Mouse (Mus musculus) c-Kit-negative CD71-positive TER-119-positive erythroid progenitor cells, embryonic 14.5 days (primary cell): ENCODE measurements around the gene Flvcr2.

Experiments used
- DNase-seq: peaks from one replicate; pipeline ENCODE4 v3.0.0-alpha.2; 2013; ENCODE audit warnings: low read depth, low spot score

Flvcr2 gene

DNA sequence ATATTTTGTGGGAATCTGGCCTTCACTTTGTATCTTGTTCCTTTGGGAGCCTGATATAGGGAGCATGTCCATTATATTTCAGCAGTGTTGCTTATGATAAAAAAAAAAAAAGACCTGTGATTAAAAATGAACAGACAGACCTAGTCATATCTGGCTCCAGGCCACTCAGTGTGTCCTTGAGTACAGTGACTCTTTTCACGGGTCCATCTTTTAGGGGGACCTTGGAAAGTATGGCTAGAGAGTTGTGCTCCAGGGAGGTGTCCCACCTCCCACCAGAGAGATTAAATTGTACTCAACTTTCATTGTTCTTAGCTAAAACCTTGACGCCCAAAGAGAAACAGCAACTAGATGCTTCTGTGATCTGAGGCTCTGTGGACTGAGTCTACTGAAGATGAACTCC is 47.8 kb downstream of the Flvcr2 start:
- no peak for DNase-seq

DNA sequence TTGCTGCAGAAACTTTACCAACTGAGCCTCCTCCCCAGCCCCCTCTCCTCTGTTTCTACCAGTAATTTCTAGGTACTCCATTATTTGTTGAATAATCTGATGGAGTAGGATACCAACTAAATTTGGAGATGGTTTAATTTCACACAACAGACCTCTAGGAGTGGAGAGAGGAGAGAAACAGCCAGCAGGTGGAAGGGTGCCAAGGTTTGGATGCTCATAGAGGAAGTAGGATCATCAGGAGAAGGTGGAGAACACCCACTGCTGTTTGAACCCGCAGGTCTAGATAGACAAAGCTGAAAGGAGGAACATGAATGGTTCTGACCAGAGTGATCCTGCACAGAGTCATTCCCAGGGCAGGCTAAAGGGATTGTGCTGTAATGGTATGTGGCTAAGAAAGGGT is 49.2 kb downstream of the Flvcr2 start:
- no peak for DNase-seq

DNA sequence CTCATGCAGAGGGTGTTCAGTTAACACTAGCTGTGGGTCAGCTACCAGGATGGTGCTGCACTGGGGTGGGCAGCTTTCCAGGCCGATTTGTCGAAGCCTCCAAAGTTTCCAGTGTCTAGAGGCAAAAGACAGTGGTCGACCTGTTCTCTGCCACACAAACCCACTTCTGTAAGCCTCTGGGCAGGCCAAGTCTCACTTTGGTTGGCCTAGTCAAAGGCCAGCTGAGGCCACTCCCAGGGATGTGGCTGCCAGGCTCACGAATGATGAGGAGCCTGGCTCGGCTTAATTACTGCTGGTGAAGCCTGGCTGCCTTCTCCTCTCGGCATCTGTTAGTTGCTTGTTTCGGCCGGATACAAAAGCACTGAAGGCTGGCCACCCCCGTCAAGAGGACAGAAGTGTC is 53.7 kb downstream of the Flvcr2 start:
- no peak for DNase-seq

DNA sequence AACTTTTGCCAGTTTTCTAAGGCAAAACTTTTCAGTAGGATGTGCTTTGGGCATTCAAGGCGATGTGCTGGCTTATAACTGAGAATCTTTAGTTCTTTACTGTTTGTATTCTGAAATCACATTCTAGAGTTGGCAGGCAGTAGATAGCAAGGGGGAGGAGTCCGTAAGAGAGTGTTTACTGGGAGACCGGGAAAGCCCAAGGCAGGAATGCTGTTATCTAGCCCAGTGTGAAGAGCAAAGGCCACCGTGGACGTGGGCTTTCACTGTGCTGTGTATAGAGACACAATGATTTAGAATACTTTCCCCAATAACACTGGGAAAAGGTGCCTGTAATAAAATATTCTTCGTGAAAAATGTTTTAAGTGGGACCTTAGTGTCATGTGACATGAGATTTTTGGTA is 63.4 kb downstream of the Flvcr2 start:
- DNase-seq = no peak

DNA sequence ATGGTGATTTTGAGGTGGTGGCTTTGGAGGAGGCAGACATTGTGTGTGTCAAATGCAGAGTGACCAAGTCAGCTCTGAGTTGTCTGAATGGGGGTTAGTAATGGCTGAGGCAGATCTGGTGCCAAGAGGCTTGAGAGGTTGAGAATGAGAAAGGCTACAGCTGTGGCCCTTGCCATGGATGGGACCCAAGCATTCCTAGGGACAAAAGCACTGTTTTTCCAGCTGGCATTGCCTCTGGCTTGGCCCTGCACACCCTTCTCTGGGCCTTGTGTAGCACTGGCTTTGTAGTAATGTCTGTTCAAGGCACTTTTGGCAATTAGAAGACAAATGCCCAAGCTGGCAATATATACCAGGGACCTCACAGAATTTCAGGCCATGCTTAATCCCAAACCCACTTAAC is 64.6 kb downstream of the Flvcr2 start:
- DNase-seq = no peak

DNA sequence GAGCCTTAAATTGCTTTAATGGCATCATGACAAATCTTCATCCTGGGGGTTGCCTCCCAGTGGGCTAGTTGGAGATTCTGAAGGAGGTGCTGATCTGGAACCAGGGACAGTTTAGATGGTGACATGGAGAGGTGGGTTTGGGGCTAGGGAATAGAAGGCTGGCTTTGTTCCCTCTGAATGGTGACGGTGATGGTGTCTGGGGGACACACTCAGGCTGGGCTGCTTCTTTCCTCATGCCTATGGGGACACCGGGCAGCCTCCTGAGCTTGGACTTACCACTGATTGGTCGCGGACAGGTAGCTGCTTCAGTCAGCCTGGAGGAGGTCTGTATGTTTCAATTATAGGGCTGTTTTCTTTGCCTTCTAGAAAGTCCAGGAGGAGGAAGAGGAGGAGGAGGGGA is 65.3 kb downstream of the Flvcr2 start:
- no peak for DNase-seq

DNA sequence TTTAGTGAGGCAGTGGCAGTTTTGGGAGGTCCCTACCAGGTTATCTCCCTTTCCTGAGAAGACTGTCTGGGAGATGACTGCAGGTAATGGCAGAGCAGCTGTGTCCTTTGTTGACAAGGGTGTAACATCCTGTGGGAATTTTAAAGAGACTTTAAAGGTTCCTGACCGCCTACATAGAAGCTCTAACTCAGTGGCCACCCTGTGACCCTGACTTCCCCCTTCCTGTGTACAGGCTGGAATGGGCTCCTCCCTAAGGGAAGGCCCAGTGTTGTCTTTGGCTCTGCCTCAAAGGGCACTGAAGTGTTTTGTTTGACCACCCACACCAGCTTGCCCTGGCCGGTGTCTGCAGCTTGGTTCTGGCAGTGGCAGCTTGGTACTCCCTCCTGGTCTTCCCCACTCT is 67.3 kb downstream of the Flvcr2 start:
- DNase-seq = no peak

DNA sequence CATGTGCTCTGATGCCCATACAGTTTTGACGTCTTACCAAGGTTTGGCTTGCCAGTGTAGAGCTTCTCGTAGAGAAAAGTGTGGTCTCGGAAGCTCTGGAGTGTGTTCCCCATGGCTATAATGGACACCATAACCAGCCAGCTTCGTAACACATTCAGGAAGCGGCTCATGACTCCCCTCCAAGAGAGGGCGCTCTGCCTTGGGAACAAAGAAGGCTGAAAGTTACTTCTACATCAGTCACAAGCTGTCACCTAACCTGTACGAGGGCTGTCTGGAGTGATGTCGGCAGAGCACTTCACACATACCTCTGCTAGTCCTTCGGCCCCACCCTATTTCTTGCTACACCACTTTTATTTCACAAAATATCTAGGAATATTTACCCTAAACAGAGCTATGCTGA is 75.7 kb downstream of the Flvcr2 start:
- no peak for DNase-seq

DNA sequence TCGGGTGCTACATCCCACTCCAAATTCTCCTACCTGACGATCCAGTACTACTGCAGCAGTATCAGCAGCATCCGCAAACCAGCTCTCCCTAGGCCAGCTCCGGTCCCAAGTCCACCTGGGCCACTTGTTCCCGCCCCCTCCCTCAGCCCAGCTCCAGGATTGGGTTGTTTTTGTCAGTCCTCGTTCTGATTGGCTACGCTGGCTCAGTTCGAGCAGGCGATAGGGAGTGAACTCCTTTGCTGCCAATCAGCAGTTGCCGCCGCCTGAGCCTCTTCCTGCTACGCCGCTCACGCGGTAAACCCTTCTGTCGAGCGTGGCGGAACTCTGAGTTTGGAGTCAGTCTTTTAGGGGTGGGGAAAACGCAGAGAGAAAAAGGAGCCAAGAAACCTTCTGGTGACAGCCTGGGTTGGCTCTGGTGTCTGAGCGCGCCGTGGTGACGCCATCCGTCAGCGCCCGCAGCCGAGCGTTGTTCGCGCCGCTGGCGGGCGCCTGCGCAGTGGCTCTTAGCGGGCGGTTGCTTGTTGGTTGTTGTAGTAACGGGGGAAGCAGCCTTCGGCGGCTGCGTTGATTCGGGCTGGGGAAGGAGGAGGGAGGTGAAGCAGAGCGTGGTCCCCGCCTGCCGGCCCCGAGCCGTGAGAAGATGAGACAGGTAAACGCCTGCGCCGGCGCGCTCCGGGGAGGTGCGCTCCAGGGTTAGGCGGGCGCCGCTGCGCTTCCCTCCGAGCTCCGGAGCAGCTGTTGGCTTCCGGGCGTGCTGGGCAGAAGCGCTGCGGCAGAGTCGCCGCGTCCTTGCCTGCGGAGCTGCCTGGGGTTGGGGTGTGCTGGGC is 78.3 kb downstream of the Flvcr2 start, which contains the start of the genes Erg28 and Ttll5:
Gene Erg28 (minus strand): TSS at position 113 of the 827 bp plus-strand sequence.
Gene Ttll5 (plus strand): TSS at position 222 of the 827 bp plus-strand sequence.
- peak; percentile 96 for DNase-seq

DNA sequence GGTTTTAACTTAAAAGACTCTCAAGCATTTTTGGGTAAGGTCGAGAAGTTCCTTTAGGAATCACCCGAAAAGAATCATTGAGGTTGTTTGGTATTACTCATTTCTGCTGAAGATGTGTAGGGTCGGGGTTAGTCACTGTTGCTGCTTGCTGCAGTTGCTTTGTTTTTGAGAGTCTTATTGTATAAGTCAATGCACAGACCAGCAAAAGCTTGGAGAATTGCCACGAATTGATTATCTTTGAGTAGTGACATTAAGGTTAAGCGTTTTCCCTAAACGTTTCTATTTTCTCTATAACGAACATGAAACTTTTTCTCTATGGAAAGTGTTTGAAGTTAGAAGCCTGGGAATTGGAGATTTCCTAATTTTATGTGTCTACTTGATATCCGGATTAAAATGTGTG is 79.0 kb downstream of the Flvcr2 start:
- no peak for DNase-seq

DNA sequence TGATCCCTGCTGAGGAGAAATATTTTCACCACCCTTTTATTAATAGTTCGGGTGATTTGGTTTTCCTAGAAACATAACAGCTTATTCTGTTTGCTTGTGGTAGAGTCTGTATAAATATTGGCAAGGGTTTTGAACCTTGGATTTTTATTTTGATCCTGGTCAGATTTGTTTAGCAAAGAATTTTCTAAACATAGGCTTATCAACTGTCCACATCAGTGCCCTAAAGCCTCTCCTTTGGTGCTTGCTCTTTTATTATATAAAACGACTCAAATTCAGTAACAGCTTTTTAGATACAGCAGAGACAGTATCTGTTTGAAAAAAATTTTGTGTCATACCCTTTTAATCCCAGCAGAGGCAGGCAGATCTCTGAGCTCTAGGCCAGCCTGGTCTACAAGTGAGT is 79.5 kb downstream of the Flvcr2 start:
- DNase-seq = no peak

DNA sequence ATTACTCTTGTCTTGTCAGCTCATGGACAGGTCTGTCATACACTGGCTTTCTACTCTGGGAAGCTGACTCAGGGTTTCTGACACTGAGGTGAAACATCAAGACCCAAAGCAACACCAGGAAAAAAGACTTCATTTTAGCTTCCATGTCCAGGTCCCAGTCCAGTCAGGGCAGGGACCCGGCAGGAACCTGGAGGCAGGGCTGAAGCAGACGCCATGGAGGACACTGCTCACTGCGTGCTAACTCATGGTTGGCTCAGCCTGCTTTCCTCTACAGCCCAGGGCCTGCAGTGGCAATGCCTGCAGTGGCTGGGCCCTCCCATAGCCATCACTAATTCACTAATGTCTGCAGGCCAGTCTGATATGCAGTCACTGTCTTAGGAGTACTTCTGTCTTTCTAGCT is 82.5 kb downstream of the Flvcr2 start:
- no peak for DNase-seq

DNA sequence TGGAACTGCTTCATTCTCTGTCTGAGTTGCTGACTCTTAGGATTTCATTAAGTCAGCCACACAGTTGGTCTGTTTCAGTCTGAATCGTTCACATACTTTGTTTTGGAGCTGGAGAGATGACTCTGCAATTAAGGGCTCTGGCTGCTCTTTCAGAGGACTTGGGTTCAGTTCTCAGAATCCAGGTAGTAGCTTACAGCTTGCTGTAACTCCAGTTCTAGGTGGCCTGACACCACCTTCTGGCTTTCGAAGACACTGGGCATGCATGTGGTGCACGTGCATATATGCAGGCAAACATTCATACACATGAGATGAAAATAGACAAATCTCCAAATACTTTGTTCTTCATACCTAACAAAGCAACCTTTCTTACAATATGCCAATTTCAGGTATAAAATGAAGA is 83.5 kb downstream of the Flvcr2 start:
- DNase-seq = no peak

DNA sequence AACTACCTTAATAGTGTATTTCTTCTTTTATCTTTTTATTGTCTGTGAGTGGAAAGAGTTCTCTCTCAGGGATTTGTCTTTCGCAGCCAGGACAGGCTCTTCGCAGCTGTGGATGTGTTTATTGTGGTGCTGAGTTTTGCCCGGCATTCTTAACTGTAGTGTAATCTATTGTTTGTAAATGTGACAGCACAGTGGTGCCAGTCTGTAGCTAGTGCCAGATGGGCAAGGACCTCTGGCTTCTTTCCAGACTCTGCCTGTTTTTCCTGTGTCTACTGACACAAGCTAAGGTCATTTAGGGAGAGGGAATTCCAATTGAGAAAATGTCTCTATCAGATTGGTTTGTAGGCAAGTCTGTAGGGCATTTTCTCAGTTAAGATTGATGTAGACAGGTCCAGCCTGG is 84.4 kb downstream of the Flvcr2 start:
- DNase-seq = no peak

DNA sequence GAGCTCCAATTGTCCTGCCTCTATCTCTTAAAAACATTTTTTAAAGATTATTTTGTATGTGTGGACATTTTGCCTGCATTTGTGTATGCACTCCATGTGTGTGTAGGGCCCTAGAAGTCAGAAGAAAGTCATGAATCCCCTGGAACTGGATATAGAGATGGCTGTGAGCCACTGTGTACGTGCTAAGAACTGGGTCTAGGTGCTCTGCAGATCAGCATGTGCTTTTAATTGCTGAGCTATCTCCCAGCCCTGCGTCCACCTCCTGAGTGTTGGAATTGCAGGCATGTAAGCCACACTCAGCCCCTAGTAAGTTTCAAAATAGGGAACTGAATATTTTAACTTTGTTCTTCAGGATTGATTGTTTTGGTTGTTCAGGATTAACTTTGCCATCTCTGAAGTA is 88.2 kb downstream of the Flvcr2 start:
- no peak for DNase-seq

DNA sequence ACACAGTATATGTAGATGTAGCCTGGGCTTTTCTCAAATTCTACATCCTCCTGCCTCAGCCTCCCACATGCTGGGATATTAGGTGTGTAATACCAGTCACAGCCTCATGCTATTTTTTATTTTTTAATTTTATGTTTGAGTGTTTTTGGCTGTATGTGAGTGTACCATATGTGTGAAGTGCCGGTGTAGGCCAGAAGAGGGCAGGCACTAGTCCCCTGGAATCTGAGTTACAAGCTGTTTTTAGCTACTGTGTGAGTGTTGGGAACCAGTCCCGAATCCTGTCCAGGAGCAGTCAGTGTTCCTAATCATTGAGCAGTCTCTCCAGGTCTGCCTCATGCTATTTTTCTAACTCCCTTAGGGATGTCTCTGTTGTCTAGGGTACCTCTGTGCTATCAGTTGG is 91.4 kb downstream of the Flvcr2 start:
- DNase-seq = no peak

DNA sequence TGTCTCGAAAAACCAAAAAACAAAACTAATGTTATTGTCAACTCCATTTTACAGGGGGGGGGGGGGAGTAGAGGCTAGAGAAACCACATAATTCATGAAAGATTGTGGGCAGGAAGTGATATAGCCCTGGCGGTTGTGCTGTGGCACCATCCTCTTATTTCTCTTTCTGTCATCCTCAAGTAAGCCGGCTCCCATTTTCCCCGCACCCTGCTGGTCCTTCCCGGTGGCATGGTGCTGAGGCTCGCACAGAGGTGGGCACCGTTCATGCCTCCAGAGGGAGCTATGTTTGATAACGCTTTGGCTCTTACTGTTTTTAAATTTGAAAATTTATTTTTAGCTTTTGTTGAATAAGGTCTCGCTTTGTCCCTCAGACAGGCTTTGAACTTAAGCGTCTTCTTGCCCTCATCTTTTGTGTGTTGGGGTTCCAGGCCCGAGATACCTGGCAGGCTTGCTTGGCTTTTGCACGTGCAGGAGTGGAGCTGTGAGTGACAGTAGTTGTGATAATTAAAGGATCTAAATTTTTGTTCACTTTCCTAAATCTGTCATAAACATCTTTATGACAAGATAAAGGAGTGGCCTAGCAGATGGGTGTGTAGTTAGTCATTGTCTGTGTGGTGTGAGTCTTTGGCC is 93.1 kb downstream of the Flvcr2 start:
- no peak for DNase-seq

DNA sequence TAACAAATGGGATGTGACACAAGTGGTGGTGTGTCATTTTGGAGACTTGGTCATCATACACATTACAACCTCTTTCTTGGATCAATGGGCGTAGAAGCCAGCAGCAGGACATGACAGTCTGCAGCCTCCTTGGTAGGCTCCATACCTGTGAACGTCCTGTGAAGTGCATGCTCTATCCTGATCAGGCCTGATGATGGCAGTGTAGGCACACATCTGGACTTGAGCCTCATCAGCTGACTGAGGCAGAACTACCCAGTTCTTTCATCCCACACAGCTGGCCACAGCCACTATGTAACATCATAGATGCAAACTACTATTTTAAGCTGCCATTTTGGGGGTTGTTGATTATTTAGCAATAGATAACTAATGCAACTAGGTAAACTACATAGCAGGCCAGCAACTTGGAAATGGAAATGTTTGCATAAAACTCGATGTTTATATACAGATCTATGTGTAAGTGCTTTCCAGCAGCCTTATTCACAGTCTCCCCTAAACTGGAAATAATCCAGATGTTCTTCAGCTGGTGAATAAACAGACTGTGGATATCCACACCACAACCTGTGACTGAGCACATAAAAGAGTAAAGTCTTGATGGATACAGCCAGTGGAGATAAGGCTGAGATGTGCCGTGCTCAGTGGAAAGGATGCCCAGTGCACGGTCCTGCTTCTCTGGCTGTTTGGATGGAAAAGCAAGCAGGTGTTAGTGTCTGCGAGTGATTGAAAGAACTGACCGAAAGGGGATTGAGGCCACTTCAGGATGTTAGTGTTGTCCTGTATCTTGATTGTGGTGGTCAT is 102.0 kb downstream of the Flvcr2 start:
- no peak for DNase-seq

DNA sequence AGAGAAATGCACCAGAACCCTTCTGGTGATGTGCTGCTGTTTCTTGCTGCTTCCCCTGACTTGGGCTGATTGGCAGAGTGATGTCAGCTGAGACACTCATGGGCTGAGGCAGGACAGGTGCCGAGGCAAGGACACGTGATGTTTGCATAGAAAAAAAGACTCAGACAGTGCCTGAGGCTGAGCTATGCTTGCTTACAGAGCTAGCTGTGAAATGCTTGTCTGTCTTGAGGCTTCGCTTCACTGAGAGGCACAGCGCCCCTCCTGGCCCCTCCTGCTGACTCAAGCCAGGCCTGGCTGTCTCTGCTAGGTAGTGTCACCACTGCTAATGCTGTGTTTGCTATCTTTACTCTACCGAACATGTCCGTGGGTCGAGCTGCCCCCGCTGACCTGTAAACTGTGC is 104.3 kb downstream of the Flvcr2 start:
- DNase-seq = no peak

DNA sequence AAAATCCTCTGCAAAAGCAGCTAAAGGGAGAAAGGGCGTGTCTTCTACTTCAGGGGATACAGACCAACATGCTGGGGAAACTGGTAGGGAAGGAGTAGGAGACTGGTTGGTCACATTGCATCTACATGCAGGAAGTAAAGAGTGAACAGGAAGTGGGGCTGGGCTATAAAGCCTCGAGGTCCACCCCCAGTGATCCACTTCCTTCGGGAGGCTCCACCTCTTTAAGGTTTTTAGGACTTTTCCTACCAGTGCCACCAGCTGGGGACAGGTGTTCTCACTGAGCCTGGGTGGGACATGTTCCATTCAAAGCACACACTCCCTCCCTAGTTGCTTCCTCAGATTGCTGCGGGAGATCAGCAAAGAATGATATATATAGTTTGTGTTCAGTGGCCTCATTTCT is 107.5 kb downstream of the Flvcr2 start:
- DNase-seq = no peak

DNA sequence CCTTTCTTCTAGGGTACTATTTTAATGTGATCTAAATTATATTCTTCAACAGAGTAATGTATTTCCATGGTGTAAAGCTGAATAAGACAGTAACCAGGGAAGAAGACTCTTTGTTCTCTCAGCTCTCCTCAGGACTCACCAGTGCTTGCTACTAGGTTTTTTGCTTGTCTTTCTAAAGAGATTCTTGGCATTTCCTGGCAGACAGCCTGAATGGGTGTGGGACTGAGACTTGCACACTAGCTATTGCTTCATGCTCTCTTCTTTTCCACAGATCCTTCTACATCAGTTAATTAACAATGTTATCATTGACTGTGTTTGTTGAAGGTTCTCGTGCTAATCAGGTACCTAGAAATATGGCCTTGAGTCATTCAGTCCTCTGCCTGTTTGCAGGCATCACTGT is 107.9 kb downstream of the Flvcr2 start:
- DNase-seq = no peak

DNA sequence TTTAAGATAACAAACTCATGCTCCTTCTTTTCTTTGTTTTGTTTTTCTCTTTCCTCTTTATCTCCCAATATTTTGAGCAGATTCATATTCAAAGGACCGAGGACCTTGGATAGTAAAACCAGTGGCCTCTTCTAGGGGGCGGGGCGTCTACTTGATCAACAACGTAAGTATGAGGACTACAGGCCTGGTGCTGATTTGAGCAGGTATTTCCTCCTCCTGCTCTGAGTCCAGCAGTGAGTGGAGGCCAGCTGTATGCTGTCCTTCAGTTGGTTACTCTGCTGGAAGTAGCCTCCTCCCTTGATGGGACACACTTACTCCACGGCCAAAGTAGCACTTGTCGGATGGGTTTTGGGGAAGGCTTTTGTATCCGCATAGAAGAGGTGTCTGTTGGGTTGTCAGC is 111.0 kb downstream of the Flvcr2 start:
- no peak for DNase-seq

DNA sequence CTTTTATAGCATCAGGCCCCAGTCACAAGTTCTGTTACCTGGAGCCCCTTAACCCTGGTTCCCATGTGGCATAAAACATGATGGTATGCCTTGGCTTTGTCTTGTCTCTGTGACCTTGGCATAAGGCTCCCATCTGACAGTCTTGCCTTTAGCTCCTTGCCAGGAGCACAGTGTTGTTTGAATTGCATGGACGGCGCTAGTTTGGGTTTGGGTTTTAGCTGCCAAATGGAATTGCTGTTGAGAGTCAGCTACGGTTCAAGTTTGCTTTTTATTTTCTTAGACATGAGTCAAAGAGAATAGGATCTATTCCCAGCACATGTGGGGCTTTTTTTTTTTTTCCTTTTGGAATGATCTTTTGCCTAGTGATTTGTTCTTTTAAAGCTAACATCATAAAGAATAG is 112.8 kb downstream of the Flvcr2 start:
- no peak for DNase-seq
